Mouse (Mus musculus): ENCODE measurements around the gene Acsl1. TPM values are rescaled to one million over a fixed set of nuclear protein-coding genes. Genes with fewer than 3 reads are reported as not detected.
A peak's percentile ranks its signal among the peaks of the same experiment; 100 is the strongest.

The Acsl1 gene
- total RNA-seq, 2 experiments from 2014 or later: 61.5 to 89.7 TPM

DNA sequence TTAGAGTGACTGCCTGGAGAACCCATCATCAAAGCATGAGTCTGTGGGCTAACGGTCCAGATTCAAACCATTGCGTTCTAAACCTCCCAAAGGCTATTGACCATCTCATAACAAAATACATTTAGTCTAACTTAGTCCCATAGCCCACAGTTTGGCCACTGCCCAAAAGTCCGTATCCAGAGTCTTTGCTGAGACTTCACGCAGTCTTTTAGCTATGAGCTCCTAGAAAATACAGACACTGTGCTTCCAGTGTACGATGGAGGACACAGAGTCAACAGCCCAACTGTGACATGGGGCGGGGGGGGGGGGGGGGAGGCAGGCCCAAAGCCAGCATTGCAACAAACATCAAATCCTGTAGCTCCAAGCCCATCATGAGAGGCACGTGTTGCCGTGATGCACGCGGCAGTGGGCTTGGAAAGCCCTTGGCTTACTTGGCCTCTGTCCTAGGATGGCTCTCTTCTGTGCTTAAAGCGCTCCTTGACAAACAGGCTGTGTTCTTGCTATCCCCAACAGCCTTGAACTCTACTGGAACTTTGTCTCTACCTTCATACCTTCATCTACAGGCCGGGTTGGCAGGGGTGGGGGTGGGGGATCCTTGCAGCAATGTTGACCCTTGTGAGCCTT lies 32.3 kb downstream of the Acsl1 start:
- ATAC-seq (replicated peaks; ENCODE audit: poor library complexity): no peak

GRCm38 (mm10) chr8:46504196-46504595 lies 33.4 kb downstream of the Acsl1 start:
- ATAC-seq (replicated peaks; ENCODE audit: poor library complexity): no peak

DNA sequence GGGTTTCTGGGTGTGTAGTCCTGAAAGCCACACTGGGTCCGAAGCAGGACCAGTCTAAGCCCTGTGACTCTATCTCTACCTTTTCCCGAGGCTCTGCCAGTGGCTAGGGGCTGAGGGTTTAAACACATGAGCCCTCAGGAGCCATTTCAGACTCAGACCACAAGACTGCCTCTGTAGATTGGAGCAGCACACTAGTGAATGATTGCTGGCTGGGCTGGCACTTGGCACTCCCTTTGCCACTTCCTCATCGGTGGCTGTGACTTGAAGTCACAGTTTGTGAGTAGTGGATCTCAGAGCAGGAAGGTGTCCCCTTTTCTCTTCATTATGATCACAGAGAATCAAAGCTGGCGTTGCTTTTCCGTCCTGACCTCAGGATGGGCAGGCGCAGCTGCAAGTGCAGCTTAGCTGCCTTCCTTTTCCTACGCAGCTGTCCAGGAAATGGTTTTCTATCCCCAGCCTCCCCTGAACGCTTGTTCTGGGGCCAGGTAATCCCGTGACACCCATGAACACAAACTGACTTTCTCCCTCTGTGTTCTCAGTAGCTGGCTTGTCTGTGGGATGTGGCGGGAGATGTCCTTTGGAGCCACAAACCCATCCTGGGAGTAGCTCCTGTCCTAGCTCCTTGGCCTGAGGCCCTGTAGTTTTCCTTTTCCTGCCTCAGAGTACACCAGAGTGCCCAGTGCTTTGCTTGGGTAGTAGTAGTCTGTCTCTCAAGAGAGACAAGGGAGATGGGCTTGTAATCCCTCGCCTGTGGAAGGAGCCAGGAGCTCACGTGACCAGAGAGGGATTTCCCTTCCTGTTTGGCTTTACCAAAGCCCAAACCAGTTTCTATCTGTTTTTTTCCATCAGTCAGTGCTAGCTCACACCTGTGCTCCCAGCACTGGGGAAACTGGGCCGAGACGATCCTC lies 37.9 kb downstream of the Acsl1 start:
- ATAC-seq (replicated peaks; ENCODE audit: poor library complexity): peak; percentile 74

- ATAC-seq (replicated peaks; ENCODE audit: poor library complexity): no peak
Observed at GRCm38 (mm10) chr8:46509474-46509873, 38.6 kb downstream of the Acsl1 start.

- no peak for ATAC-seq (replicated peaks; ENCODE audit: poor library complexity)
Observed at GRCm38 (mm10) chr8:46511336-46511735, 40.5 kb downstream of the Acsl1 start.

- peak; percentile 44 for ATAC-seq (replicated peaks; ENCODE audit: poor library complexity)
Observed at GRCm38 (mm10) chr8:46512538-46512937, 41.7 kb downstream of the Acsl1 start.

DNA sequence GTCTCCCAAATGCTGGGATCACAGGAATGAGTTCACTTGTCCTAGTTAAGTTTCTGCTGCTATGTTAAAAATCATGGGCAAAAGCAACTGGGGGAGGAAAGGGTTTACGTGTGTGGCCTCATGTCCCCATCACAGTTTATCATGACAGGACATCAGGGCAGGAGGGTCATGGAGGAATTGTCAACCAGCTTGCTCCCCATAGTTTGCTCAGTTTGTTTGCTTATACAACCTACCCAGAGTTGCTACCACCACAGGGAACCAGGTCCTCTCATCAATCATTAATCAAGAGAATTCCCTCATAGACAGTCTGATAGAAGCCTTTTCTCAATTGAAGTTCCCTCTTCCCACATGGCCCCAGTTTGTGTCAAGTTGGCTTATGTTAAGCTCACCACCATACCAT lies 43.2 kb downstream of the Acsl1 start:
- ATAC-seq (replicated peaks; ENCODE audit: poor library complexity): no peak

- ATAC-seq (replicated peaks; ENCODE audit: poor library complexity): peak; percentile 90
Observed at GRCm38 (mm10) chr8:46520667-46521066, 49.8 kb downstream of the Acsl1 start.

DNA sequence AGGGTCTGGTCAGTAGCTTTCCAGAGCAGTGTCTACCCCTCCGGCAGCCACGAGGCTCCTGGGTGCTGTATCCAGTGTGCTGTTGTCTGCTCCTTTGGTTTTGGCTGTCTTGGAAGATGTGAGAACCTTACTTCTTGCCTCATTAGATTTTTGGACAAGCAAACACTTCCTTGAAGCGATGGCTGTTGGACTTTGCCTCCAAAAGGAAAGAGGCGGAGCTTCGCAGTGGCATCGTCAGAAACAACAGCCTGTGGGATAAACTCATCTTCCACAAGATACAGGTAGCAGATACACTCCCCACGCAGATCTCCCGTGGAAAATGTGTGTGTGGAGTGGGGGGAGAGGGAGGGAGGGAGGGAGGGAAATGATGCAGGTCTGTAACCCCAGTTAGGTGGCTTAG lies 55.3 kb downstream of the Acsl1 start:
- no peak for ATAC-seq (replicated peaks; ENCODE audit: poor library complexity)

DNA sequence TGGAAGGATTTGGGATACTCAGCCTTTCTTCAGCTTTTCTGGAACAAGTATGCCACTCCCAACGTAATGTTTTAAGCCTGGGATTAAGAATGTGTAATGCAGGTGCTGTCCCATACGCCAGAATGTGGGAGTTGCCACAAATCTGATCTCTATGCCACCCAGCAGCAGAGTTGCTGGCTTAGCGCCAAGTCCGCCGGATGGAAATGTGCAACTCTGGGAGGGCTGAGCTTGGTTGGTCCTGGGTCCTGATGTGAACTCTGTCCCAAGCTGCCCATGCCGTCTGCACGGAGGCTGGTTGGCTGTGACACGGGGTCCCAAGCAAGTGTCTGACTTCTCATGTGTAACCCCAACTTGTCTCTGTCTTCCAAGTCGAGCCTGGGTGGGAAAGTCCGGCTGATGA lies 56.0 kb downstream of the Acsl1 start:
- peak; percentile 27; the same call in 1 of the 2 replicates for ATAC-seq (replicated peaks; ENCODE audit: poor library complexity)

DNA sequence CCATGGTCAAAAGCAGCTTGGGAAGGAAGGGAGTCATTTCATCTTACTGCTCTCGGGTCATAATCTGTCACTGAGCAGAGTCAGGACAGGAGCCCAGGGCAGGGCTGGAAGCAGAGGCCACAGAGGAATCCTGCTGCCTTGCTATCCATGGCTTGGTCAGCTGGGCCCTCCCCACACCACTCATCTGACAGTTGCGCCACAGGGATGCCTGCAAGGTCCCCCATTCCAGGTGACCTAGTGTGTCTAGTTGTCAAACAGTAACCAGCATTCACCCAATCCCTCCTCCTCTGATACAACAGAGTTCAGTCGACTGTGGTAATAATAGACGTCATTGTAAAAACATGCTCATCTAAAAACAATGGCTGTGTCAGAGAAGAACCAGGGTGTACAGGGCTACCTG lies 58.7 kb downstream of the Acsl1 start:
- ATAC-seq (replicated peaks; ENCODE audit: poor library complexity): no peak

DNA sequence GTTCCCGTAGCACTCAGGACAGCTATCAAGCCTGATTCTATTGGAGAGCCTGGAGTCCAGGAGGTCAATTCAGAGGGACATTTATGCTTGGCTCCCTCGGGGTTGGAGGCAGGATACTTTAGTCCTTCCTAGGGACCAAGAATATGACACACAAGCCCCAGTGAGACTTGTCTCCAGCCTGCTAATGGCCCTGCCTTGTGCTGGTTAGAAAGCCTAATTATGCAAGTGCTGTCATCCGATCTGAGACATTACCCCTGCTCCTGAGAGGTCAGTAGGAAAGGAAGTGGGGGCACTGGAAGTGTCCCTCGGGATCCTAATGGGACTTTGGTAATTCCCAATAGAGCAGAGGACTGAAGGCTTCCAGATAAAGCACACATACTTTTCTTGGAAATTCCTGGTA lies 59.7 kb downstream of the Acsl1 start:
- no peak for ATAC-seq (replicated peaks; ENCODE audit: poor library complexity)

- ATAC-seq (replicated peaks; ENCODE audit: poor library complexity): peak; percentile 98
Observed at GRCm38 (mm10) chr8:46533926-46534325, 63.1 kb downstream of the Acsl1 start.

GRCm38 (mm10) chr8:46539701-46540100 lies 68.9 kb downstream of the Acsl1 start:
- peak; percentile 85 for ATAC-seq (replicated peaks; ENCODE audit: poor library complexity)

DNA sequence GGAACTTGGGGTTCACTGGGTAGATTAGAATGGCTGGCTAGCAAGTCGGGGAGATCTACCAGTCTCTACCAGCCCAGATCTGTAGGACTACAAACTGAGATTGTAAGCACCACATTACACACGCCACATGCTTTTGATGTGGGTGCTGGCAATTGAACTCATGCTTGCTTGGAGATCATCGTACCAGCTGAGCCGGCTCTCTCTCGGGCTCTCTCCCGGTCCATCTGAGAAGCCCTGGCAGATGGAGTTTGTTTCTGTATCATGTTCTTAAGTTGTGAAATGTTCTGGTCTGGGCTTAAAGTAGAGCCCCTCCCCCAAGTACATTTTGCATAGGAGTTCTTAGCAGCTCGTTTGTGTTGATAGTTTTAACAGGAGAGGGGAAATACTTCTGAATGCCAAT lies 72.4 kb downstream of the Acsl1 start:
- no peak for ATAC-seq (replicated peaks; ENCODE audit: poor library complexity)

GRCm38 (mm10) chr8:46543662-46544061 lies 72.8 kb downstream of the Acsl1 start:
- ATAC-seq (replicated peaks; ENCODE audit: poor library complexity): no peak

DNA sequence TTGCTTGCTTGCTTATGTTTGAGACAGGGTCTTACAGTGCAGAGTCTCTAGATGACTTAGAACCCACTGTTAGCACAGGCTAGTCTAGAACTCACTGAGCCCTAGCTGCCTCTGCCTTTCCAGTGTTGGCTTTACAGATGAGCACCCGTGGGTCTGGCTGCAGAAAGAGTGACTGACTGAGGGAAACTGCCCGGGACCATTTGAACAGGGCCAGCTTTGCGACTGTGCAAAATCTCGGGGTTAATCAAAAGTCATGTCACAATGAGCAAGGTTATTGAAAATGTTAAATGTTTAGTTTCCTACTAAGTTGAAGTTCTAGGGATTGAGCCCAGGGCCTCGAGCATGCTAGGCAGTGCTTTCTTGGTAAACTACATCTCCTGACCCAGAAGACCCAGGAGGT lies 75.0 kb downstream of the Acsl1 start:
- ATAC-seq (replicated peaks; ENCODE audit: poor library complexity): no peak

DNA sequence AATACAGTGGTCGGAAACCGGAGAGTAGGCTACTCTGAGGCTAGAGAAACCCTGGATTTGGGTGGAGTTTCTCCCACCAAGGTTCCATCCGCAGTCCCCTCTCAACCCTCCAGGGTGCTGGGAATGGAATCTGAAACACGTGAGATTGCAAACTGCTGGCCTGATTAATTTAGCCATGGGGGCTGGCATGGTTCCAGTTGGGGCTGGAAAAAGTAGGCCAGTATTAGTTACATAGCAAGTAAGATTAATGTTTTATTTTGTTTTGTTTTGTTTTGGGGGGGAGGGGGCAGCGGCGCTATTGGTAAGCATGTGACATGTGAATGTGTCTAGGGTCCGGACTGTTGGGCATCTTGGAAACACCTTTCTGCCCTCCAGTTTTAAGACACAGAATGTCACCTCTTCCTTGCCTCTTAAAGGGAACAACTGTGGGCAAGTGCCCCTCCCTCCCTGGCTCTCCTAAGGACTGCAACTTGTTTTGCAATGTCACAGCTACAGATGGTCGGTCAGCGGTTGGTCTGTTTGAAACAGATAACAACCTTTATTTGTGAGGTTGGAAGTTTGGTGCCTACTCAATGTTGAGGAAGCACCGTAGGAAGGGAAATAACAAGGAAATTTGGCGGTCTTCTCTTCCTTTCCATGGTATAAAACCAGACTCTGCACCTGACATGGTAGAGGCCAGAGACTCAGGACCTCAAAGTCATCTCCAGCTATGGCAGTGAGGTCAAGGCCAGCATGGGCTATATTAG lies 75.8 kb downstream of the Acsl1 start:
- peak; percentile 69 for ATAC-seq (replicated peaks; ENCODE audit: poor library complexity)

DNA sequence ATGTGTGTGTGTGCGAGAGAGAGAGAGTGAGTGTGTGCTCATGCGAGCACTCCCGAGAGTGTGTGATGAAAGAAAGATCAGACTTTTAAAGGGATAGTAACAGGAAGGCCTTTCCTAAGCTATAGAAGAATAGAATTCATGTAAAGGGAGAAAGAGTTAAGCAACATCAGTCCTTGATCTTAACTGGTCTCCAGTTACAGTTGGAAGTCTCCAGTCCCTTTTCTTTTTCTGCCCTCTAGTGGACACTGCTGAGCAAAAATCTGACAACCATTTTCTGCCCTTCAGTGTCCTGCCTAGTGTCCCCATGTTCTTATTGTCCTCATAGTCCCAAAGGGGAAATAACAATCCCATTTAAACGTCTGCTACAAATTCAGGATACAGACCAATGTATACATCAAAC lies 76.4 kb downstream of the Acsl1 start:
- ATAC-seq (replicated peaks; ENCODE audit: poor library complexity): peak; percentile 40

DNA sequence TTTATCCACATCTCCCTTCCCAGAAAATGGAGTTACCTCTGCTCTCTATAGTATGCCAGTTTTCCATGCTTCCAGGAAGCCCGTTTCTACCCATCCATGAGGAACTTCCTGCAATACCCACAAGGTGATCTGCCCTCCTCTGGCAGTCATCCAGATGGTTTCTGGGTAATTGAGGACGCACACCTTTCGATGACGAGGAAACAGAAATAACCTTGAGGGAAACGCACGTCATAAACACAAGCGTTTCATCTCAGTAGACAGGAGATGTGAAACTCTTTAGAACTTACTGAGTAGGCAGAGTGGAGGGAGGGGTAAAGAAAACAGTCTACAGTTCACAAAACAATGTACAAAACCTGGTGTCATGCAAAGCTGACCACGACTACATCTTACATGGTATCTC lies 79.2 kb downstream of the Acsl1 start:
- ATAC-seq (replicated peaks; ENCODE audit: poor library complexity): no peak

DNA sequence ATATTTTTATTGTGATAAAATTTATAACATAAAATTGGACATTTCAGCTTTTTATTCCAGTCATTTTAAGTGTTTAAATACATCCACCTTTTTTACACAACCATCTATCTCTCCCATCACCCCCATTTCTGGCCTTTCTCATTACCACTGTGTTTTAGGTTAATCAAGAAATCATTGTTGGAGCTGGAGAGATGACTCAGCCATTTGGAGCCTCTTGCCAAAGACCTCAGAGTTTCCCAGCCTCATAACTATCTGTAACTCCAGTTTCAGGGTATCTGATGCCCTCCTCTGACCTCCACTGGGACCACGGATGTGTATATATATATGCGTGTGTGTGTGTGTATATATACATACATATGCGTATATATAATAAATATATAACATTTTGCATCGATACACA lies 80.2 kb downstream of the Acsl1 start:
- ATAC-seq (replicated peaks; ENCODE audit: poor library complexity): peak; percentile 13; the same call in 1 of the 2 replicates

All from megakaryocyte progenitor cell, adult 5-6 weeks (primary cell).